ENCODE assay signal across 12 mouse cellular contexts in the genomic region with DNA sequence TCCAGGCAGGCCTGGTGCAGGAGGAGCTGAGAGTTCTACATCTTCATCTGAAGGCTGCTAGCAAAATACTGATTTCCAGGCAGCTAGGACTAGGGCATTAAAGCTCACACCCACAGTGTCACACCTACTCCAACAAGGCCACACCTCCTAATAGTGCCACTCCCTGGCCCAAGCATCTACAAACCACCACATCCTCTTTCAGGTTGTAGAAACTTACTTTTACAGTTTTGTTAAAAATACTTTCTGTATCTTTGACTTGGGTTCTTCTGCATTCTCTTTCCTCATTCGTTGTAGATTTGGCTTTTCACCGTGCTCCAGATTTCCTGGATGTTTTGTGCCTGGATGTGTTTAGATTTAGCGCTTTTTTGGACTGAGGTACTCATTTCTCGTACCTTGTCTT. TPM values are rescaled to one million over a fixed set of nuclear protein-coding genes. Genes with fewer than 3 reads are reported as not detected.
"Had no signal": no experiment of that assay in that cellular context is flagged by ENCODE, and none has a peak within 500 bp of the region (broad histone marks: within the 10 kb centered on the region; RNA-seq: fewer than 3 reads in every experiment).

No protein-coding gene starts in this region.

RNA-seq across cellular contexts. Expression of a gene that starts 5.6 kb away (rescaled TPM):
- total RNA-seq: megakaryocyte-erythroid progenitor cell, adult 5-6 weeks had no signal
- polyA plus RNA-seq: liver, embryonic 16.5 days; lung, embryonic 14.5 days; midbrain, embryonic 10.5 days; midbrain, embryonic 12.5 days; midbrain, embryonic 14.5 days; myocyte; neural tube, embryonic 11.5 days; small intestine, adult 2 months; stomach, embryonic 14.5 days; stomach, embryonic 16.5 days; thymus, postnatal 0 days had no signal
